Mouse (Mus musculus): Measurements from ENCODE around the gene Gpc6.
"Not testable (repeated sequence)": the region's sequence is repeated elsewhere in the genome, so short reads cannot be mapped to it uniquely, and the experiment has no call there.

Gene Gpc6

GRCm38 (mm10) chr14:117446675-117447231 lies 521.6 kb downstream of the Gpc6 start:
- DNase-seq (ENCODE audit: extremely low read depth, low read depth): not testable (repeated sequence)

DNA sequence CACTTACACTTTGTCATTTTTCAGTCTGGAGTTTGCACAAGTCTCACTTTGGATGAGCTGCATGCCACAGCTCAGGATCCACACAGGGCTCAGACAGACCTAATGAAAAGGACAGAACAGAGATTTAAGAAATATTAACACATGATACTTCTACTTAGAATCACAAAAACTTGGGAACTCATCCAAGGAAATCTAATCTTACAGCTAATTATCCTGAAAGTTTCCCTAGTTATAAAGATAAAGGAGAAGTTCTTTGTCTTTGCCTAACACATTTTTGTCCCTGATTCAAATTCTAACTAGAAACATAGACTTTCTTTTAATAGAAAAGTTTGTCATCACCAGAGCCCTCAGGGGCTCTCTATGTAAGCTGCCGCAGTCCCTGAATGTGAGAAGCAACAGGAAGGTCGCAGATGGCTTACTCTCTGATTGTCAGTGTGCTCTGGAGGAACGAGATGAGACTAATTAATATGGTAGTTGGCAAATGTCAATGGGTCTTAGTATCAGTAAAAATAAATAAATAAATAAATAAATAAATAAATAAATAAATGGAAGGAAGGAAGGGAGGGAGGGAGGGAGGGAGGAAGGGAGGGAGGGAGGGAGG lies 526.4 kb downstream of the Gpc6 start:
- DNase-seq (ENCODE audit: extremely low read depth, low read depth): no peak

DNA sequence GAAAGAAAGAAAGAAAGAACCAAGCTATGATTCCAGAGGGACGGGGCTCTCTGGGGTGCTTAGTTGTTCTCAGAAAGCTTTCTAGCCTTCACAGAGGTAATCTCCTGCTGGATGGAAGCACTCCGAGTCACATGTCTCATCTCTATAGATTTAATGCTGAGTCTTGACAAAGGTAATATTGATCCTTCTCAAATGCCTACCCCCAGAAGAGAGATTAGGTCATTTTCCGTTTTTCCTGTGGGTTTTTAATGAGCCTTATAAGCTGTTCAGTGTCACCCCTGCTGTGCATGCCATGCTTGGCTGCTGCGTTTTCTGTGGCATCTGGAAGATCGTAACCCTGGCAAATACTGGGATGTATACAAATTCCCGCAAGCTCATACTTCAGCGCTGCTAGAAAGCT lies 527.0 kb downstream of the Gpc6 start:
- DNase-seq (ENCODE audit: extremely low read depth, low read depth): no peak

GRCm38 (mm10) chr14:117473378-117473777 lies 548.3 kb downstream of the Gpc6 start:
- DNase-seq (ENCODE audit: extremely low read depth, low read depth): no peak

DNA sequence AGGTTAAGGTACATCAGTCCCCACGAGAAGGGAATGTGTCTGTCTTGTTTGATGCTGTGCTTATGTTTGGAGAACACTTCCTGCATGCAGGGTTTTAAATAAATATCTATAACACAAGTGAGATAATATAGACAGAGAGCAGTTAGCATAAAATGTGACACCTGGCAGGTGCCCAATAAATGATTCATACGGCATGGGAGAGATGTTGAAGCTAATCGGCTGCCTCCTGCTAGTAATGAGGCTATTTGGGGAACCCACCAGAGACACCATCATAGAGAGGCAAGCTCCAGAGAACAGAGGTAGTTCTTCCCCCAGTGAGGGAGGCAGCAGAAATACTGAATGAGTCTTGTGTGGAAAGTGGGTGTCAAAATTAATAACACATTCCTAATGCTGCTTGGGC lies 553.8 kb downstream of the Gpc6 start:
- DNase-seq (ENCODE audit: extremely low read depth, low read depth): no peak

- no peak for DNase-seq (ENCODE audit: extremely low read depth, low read depth)
Observed at GRCm38 (mm10) chr14:117487161-117487754, 562.1 kb downstream of the Gpc6 start.

DNA sequence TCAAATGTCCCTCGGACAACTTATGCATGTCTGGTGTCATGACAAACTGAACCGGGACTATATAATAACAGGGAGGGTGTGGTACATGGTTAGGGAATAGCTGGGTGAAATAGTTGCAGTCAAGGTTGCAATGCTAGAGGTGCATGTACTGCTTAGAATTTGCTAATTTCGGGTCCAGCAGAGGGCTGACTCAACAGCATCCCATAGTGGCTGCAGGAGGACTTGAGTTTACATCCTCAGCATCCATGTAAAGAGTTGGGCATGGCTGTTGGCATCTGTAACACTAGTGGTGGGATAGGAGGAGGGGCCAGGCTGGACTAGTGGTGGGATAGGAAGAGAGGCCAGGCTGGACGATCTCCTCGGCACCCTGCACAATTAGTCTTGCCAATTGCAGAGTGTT lies 565.4 kb downstream of the Gpc6 start:
- DNase-seq (ENCODE audit: extremely low read depth, low read depth): no peak

- no peak for DNase-seq (ENCODE audit: extremely low read depth, low read depth)
Observed at GRCm38 (mm10) chr14:117495118-117495517, 570.0 kb downstream of the Gpc6 start.

- DNase-seq (ENCODE audit: extremely low read depth, low read depth): no peak
Observed at GRCm38 (mm10) chr14:117498785-117499184, 573.7 kb downstream of the Gpc6 start.

DNA sequence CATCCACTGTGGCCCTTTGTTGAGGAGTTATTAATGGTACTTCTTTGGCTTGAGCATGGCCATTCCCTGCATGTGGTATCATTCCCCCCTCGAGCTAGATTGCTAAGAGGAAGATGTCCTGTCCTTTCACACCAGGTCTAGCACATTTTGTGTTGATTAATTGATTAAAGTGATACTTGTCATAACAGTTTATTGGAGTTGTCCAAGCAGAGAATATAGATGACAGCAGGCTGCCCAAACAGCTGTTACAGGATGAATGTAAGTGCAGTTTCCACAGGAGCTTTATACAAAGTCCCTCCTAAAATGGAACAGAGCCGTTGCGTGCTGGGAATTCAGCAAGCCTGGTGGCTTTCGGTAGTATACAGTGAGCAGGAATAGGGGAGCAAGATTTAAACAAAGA lies 574.2 kb downstream of the Gpc6 start:
- no peak for DNase-seq (ENCODE audit: extremely low read depth, low read depth)

DNA sequence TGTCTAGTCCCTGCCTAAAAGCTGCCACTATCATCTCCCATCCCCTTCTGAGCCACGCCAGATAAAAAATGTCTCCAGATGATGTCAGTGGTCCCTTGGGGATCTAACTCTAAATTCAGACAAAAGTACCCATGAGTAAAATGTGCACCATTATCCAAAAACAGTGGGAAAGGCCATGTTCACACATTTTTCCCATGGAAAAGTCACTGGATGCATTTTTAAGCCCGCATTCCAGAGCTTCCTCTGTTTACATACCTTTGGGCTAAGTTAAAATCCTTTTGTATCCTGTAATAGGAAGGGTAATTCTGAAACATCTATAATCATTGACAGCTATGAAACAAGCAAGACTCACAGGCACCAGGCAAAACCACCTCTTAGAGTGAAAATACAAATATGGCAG lies 589.7 kb downstream of the Gpc6 start:
- DNase-seq (ENCODE audit: extremely low read depth, low read depth): no peak

DNA sequence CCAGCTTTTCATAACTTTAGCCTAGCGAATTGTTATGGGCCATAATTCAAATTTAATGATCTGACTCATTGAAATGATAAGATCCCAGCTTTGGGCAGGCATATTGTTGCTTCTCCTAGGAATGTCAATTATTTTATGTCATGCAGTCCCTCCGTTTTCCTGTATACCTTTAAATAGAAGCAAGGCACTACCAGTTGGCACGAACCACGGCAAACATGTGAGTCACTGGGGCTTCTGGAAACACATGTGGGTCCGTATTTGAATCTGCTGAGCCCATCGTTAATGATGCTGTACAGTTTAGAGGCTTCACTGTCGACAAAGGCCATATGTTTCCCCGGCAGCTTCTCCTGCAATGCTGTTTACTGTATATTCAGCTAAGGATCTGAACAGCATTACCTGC lies 594.5 kb downstream of the Gpc6 start:
- DNase-seq (ENCODE audit: extremely low read depth, low read depth): no peak

- no peak for DNase-seq (ENCODE audit: extremely low read depth, low read depth)
Observed at GRCm38 (mm10) chr14:117520706-117521105, 595.6 kb downstream of the Gpc6 start.

- DNase-seq (ENCODE audit: extremely low read depth, low read depth): no peak
Observed at GRCm38 (mm10) chr14:117525133-117525532, 600.0 kb downstream of the Gpc6 start.

DNA sequence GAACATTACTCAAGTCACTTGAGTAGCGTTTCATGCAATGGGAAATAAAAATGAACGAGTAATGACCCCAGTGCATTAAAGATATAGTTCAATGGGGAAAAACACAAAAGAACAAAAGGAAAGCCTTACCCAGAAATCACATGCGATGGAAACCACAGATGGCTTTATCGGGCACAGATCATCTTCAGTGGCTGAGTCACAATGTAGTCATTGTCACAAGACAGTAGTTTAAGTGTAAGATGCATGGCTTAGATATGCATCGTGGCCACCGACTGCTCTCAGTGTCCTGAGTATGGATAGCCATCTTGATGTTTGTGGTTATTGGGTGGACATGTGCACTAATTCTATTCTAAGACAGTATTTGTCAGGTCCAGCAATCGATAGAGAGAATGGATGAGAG lies 601.9 kb downstream of the Gpc6 start:
- no peak for DNase-seq (ENCODE audit: extremely low read depth, low read depth)

GRCm38 (mm10) chr14:117529439-117529838 lies 604.3 kb downstream of the Gpc6 start:
- no peak for DNase-seq (ENCODE audit: extremely low read depth, low read depth)

DNA sequence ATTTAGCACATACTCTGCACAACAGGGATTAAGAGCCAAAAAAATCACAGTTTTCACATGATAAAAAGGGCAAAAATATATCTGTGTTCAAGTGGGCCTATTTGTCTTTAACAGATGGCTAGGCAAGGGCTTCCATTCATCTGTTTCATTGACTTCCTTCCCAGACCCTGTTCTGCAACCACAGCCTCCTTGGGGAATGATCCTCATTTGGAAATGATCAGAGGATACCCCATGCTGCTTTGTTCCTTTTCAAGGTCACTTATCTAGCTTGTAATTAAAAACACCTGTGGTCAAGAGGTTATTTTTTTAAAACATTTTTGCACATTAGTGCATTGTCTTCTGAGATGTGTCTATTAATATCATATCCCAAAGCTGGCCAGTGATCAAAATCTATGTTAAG lies 627.7 kb downstream of the Gpc6 start:
- no peak for DNase-seq (ENCODE audit: extremely low read depth, low read depth)

DNA sequence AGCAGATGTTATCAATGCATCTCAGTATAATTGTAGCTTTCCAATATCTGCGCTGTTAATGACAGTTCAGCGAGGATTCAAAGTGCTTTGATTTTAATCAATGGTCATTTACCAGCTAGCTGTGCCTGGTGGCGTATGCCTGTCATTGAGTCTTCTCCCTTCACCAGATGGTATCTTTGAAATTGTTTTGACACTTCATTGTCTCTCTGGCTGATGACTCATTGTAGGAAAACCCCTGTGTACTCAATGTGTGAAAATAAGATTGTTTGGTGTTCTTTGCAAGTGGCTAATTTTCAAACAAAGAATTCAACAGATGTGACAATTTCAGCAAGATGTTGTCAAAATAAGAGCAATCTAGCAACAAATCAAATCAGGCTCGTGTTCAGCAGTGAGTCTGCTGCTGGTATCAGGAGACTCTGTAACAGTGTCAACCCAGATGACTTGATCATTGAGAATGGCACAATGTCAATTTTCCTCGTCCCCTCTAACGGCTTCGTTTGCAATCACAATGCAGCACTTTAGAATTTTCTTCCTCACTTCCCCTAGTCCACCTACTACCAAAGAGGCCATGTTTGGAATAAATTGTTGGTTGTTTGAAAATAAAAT lies 631.7 kb downstream of the Gpc6 start:
- no peak for DNase-seq (ENCODE audit: extremely low read depth, low read depth)

DNA sequence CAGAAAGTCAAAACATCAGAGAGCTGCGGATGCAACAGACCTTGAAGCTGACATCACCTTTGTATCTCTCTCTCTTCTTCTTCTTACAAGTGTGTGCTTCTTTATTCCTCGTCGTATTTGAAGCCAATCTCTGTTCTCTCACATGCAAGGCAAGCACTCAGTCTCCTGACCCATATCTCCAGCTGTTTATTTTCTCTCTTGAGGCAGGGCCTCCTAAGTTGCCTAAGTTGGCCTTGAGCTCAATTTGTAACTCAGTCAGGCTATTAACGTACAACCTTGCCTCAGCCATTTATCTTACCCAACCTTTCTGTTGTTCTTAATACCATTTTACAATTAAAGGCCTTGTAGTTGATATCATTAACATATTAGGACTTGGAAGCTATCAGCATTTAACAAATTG lies 637.0 kb downstream of the Gpc6 start:
- no peak for DNase-seq (ENCODE audit: extremely low read depth, low read depth)

GRCm38 (mm10) chr14:117569278-117569677 lies 644.2 kb downstream of the Gpc6 start:
- DNase-seq (ENCODE audit: extremely low read depth, low read depth): no peak

GRCm38 (mm10) chr14:117572213-117572612 lies 647.1 kb downstream of the Gpc6 start:
- DNase-seq (ENCODE audit: extremely low read depth, low read depth): no peak

DNA sequence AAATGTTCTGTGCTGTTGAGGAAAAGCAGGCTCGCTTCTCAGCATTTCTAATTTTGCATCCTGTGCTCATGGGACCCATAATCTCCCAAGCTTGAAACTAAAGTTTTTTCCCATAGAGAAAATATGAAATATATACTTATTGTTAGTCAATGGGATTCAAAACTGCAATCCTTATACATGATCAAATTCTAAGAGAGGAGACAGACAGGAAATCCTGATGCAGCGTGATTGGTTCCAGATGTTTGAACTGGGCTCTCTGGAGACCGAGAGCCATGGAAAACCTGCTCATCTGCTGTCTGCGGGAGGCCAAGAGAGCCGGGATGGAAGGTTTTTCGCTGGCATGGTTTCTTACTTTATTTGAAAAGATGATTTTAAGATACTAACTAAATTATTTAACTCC lies 649.1 kb downstream of the Gpc6 start:
- DNase-seq (ENCODE audit: extremely low read depth, low read depth): no peak

DNA sequence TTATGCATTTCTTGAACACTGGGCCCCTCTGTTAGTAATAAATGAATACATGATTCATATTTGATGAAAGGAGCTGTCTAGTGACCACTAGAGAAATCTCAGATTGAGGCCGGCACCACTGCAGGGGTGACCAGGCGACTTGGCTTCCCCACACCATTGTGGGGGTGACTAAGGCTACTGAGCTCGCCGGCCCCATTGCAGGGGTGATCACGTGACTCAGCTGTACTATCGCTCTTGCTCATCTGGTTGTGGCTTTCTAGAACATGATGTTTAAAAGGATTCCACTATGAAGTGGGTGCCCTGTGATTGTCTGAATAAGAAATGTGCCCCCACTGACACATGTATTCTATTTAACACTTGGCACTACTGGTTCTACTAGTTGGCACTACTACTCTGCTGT lies 656.6 kb downstream of the Gpc6 start:
- no peak for DNase-seq (ENCODE audit: extremely low read depth, low read depth)

Data from MEL-GATA-1-ER (cell line).